Mouse (Mus musculus) effector memory CD4-positive, alpha-beta T cell, adult 7 months (primary cell): Measurements from ENCODE around the gene Rab6a. TPM values are rescaled to one million over a fixed set of nuclear protein-coding genes. Genes with fewer than 3 reads are reported as not detected.

Source experiments
- polyA plus RNA-seq: library from polyadenylated mRNA; unstranded; fragments of 100-300 nt; shearing (Covaris generic); gene quantifications from one replicate; pipeline ENCODE4 v1.2.1, GENCODE M21; 2017

Gene Rab6a
- 79.5 TPM for polyA plus RNA-seq

GRCm38 (mm10) chr7:100607214-100608129, at the start of gene Rab6a:
TSS of gene Rab6a (plus strand) at chr7:100607410.

GRCm38 (mm10) chr7:100608130-100608741, 1.0 kb downstream of the Rab6a start, which contains the start of gene Mrpl48:
TSS of gene Mrpl48 (minus strand) at chr7:100608301.

GRCm38 (mm10) chr7:100662231-100662630, 55.0 kb downstream of the Rab6a start, which contains the start of gene Plekhb1:
TSS of gene Plekhb1 (minus strand) at chr7:100662414.

Other genes with a start within 250 kb of the Rab6a start
- 33.8 TPM for gene C2cd3, start 235.2 kb upstream of the Rab6a start, polyA plus RNA-seq
- gene Ppme1, start 235.1 kb upstream of the Rab6a start, polyA plus RNA-seq = 35.1 TPM
- gene Ucp3, start 134.4 kb upstream of the Rab6a start, polyA plus RNA-seq = 0.66 TPM
- 835 TPM for gene Ucp2, start 114.1 kb upstream of the Rab6a start, polyA plus RNA-seq
- 8.4 TPM for gene Dnajb13, start 92.5 kb upstream of the Rab6a start, polyA plus RNA-seq
- gene Coa4, start 70.3 kb upstream of the Rab6a start, polyA plus RNA-seq = 4.4 TPM
- gene Mrpl48, start 891 bp downstream of the Rab6a start, polyA plus RNA-seq = 32.3 TPM
- gene Plekhb1, start 55.0 kb downstream of the Rab6a start, polyA plus RNA-seq = not detected
- gene Fam168a, start 99.2 kb downstream of the Rab6a start, polyA plus RNA-seq = 12.8 TPM